Mouse (Mus musculus): ENCODE results near the gene Sfr1. TPM values are rescaled to one million over a fixed set of nuclear protein-coding genes. Genes with fewer than 3 reads are reported as not detected.

Gene Sfr1
- polyA plus RNA-seq, 1 experiment: 78.6 TPM

- H3K27me3 ChIP-seq (ENCODE audit: control insufficient read depth, insufficient read depth, insufficient read length): no peaks in the 10 kb centered on the region
- H3K79me2 ChIP-seq (ENCODE audit: control insufficient read depth, insufficient read depth): no peaks in the 10 kb centered on the region
- no peak overlapping the region for H3K4me3 ChIP-seq
- H3ac ChIP-seq (ENCODE audit: control insufficient read depth, insufficient read length): no peak overlapping the region
- H3K4me2 ChIP-seq (ENCODE audit: low read depth): no peak overlapping the region
- no peaks in the 10 kb centered on the region for H3K36me3 ChIP-seq (ENCODE audit: control insufficient read depth, insufficient read depth)
- no peak for TF ChIP-seq USF1 (IDR thresholded peaks at IDR 0.05; ENCODE audit: low read depth)
- no peak for TF ChIP-seq POLR2A (IDR thresholded peaks at IDR 0.05; ENCODE audit: insufficient read length, low read depth)
- TF ChIP-seq E2F4 (IDR thresholded peaks at IDR 0.05; ENCODE audit: insufficient read depth): no peak
- no peak for TF ChIP-seq POLR2AphosphoS2 (IDR thresholded peaks at IDR 0.05; ENCODE audit: insufficient read length, low read depth)
- TF ChIP-seq REST (IDR thresholded peaks at IDR 0.05; ENCODE audit: insufficient read depth, insufficient read length): no peak
- no peak for TF ChIP-seq MYOG (IDR thresholded peaks at IDR 0.05; ENCODE audit: control insufficient read depth in 1 of 3, insufficient read depth in 1 of 3, insufficient read length in 2 of 3, low read depth in 2 of 3)
- no peak for TF ChIP-seq MYOD1 (IDR thresholded peaks at IDR 0.05; ENCODE audit: control insufficient read depth in 1 of 3, insufficient read length in 2 of 3, low read depth in 2 of 3)
- no peak for TF ChIP-seq TCF3 (IDR thresholded peaks at IDR 0.05; ENCODE audit: insufficient read length, low read depth)
- no peak for TF ChIP-seq SRF (IDR thresholded peaks at IDR 0.05; ENCODE audit: control insufficient read depth, insufficient read length, low read depth)
- TF ChIP-seq TCF12 (IDR thresholded peaks at IDR 0.05; ENCODE audit: insufficient read depth, poor library complexity, severe bottlenecking): no peak
- TF ChIP-seq CEBPB (IDR thresholded peaks at IDR 0.05; ENCODE audit: insufficient read depth, poor library complexity, severe bottlenecking): no peak
- TF ChIP-seq MAX (IDR thresholded peaks at IDR 0.05; ENCODE audit: low read depth): no peak
Observed at GRCm38 (mm10) chr19:47747072-47747471, 15.6 kb downstream of the Sfr1 start.

GRCm38 (mm10) chr19:47748950-47749349 lies 17.5 kb downstream of the Sfr1 start:
- Histone ChIP-seq H3K27me3 (ENCODE audit: control insufficient read depth, insufficient read depth, insufficient read length) (no peaks in the 10 kb centered on the region), H3K36me3 (ENCODE audit: control insufficient read depth, insufficient read depth) (no peaks in the 10 kb centered on the region), H3ac (ENCODE audit: control insufficient read depth, insufficient read length) (no peak overlapping the region), H3K4me2 (ENCODE audit: low read depth) (no peak overlapping the region), H3K79me2 (ENCODE audit: control insufficient read depth, insufficient read depth) (no peaks in the 10 kb centered on the region), H3K4me3 (no peak overlapping the region)
- TF ChIP-seq TCF3 (IDR thresholded peaks at IDR 0.05; ENCODE audit: insufficient read length, low read depth): no peak
- no peak for TF ChIP-seq MYOG (IDR thresholded peaks at IDR 0.05; ENCODE audit: control insufficient read depth in 1 of 3, insufficient read depth in 1 of 3, insufficient read length in 2 of 3, low read depth in 2 of 3)
- TF ChIP-seq POLR2A (IDR thresholded peaks at IDR 0.05; ENCODE audit: insufficient read length, low read depth): no peak
- no peak for TF ChIP-seq TCF12 (IDR thresholded peaks at IDR 0.05; ENCODE audit: insufficient read depth, poor library complexity, severe bottlenecking)
- TF ChIP-seq MAX (IDR thresholded peaks at IDR 0.05; ENCODE audit: low read depth): no peak
- no peak for TF ChIP-seq CEBPB (IDR thresholded peaks at IDR 0.05; ENCODE audit: insufficient read depth, poor library complexity, severe bottlenecking)
- TF ChIP-seq USF1 (IDR thresholded peaks at IDR 0.05; ENCODE audit: low read depth): no peak
- TF ChIP-seq REST (IDR thresholded peaks at IDR 0.05; ENCODE audit: insufficient read depth, insufficient read length): no peak
- TF ChIP-seq SRF (IDR thresholded peaks at IDR 0.05; ENCODE audit: control insufficient read depth, insufficient read length, low read depth): no peak
- no peak for TF ChIP-seq E2F4 (IDR thresholded peaks at IDR 0.05; ENCODE audit: insufficient read depth)
- TF ChIP-seq POLR2AphosphoS2 (IDR thresholded peaks at IDR 0.05; ENCODE audit: insufficient read length, low read depth): no peak
- TF ChIP-seq MYOD1 (IDR thresholded peaks at IDR 0.05; ENCODE audit: control insufficient read depth in 1 of 3, insufficient read length in 2 of 3, low read depth in 2 of 3): no peak

GRCm38 (mm10) chr19:47750391-47750790 lies 18.9 kb downstream of the Sfr1 start:
- no peaks in the 10 kb centered on the region for H3K36me3 ChIP-seq (ENCODE audit: control insufficient read depth, insufficient read depth)
- no peak overlapping the region for H3K4me3 ChIP-seq
- H3K27me3 ChIP-seq (ENCODE audit: control insufficient read depth, insufficient read depth, insufficient read length): no peaks in the 10 kb centered on the region
- no peaks in the 10 kb centered on the region for H3K79me2 ChIP-seq (ENCODE audit: control insufficient read depth, insufficient read depth)
- H3K4me2 ChIP-seq (ENCODE audit: low read depth): no peak overlapping the region
- TF ChIP-seq USF1 (IDR thresholded peaks at IDR 0.05; ENCODE audit: low read depth) (no peak), REST (IDR thresholded peaks at IDR 0.05; ENCODE audit: insufficient read depth, insufficient read length) (no peak)
- H3ac ChIP-seq (ENCODE audit: control insufficient read depth, insufficient read length): no peak overlapping the region

- no peak overlapping the region for H3K4me2 ChIP-seq (ENCODE audit: low read depth)
- no peak for TF ChIP-seq POLR2AphosphoS2 (IDR thresholded peaks at IDR 0.05; ENCODE audit: insufficient read length, low read depth)
- TF ChIP-seq MAX (IDR thresholded peaks at IDR 0.05; ENCODE audit: low read depth): no peak
- no peak for TF ChIP-seq SRF (IDR thresholded peaks at IDR 0.05; ENCODE audit: control insufficient read depth, insufficient read length, low read depth)
- no peak for TF ChIP-seq MYOG (IDR thresholded peaks at IDR 0.05; ENCODE audit: control insufficient read depth in 1 of 3, insufficient read depth in 1 of 3, insufficient read length in 2 of 3, low read depth in 2 of 3)
- TF ChIP-seq E2F4 (IDR thresholded peaks at IDR 0.05; ENCODE audit: insufficient read depth): no peak
- H3K4me3 ChIP-seq: no peak overlapping the region
- H3K79me2 ChIP-seq (ENCODE audit: control insufficient read depth, insufficient read depth): no peaks in the 10 kb centered on the region
- no peaks in the 10 kb centered on the region for H3K36me3 ChIP-seq (ENCODE audit: control insufficient read depth, insufficient read depth)
- no peaks in the 10 kb centered on the region for H3K27me3 ChIP-seq (ENCODE audit: control insufficient read depth, insufficient read depth, insufficient read length)
- H3ac ChIP-seq (ENCODE audit: control insufficient read depth, insufficient read length): no peak overlapping the region
Observed at GRCm38 (mm10) chr19:47752456-47752855, 21.0 kb downstream of the Sfr1 start.

GRCm38 (mm10) chr19:47753921-47754320 lies 22.4 kb downstream of the Sfr1 start:
- TF ChIP-seq MYOG (IDR thresholded peaks at IDR 0.05; ENCODE audit: control insufficient read depth in 1 of 3, insufficient read depth in 1 of 3, insufficient read length in 2 of 3, low read depth in 2 of 3) (no peak), TCF12 (IDR thresholded peaks at IDR 0.05; ENCODE audit: insufficient read depth, poor library complexity, severe bottlenecking) (no peak), MYOD1 (IDR thresholded peaks at IDR 0.05; ENCODE audit: control insufficient read depth in 1 of 3, insufficient read length in 2 of 3, low read depth in 2 of 3) (no peak), E2F4 (IDR thresholded peaks at IDR 0.05; ENCODE audit: insufficient read depth) (no peak), POLR2A (IDR thresholded peaks at IDR 0.05; ENCODE audit: insufficient read length, low read depth) (no peak), REST (IDR thresholded peaks at IDR 0.05; ENCODE audit: insufficient read depth, insufficient read length) (no peak), MAX (IDR thresholded peaks at IDR 0.05; ENCODE audit: low read depth) (no peak)
- Histone ChIP-seq H3K4me2 (ENCODE audit: low read depth) (no peak overlapping the region), H3K27me3 (ENCODE audit: control insufficient read depth, insufficient read depth, insufficient read length) (no peaks in the 10 kb centered on the region), H3K36me3 (ENCODE audit: control insufficient read depth, insufficient read depth) (no peaks in the 10 kb centered on the region), H3K79me2 (ENCODE audit: control insufficient read depth, insufficient read depth) (no peaks in the 10 kb centered on the region), H3K4me3 (no peak overlapping the region), H3ac (ENCODE audit: control insufficient read depth, insufficient read length) (no peak overlapping the region)

Data from myocyte (in vitro differentiated cells).